Mouse (Mus musculus): ENCODE results near the gene Nmrk2.
"Not testable (repeated sequence)": the region's sequence is repeated elsewhere in the genome, so short reads cannot be mapped to it uniquely, and the experiment has no call there.

Gene Nmrk2

GRCm38 (mm10) chr10:81184765-81185164 lies 17.1 kb downstream of the Nmrk2 start:
- no peak for DNase-seq (ENCODE audit: low spot score in 2 of 2)

- no peak for DNase-seq (ENCODE audit: low spot score in 2 of 2)
These were observed 18.0 kb downstream of the Nmrk2 start, which contains the start of gene 4930442H23Rik for GRCm38 (mm10) chr10:81183805-81184204. Gene 4930442H23Rik (minus strand): TSS chr10:81183849.

GRCm38 (mm10) chr10:81182336-81183333 lies 19.2 kb downstream of the Nmrk2 start, which contains the start of gene Dapk3:
Gene Dapk3 (plus strand): TSS chr10:81183005.
- DNase-seq (ENCODE audit: low spot score in 2 of 2), result peak; percentile 98 to 99

GRCm38 (mm10) chr10:81181860-81182259 lies 20.0 kb downstream of the Nmrk2 start:
- DNase-seq (ENCODE audit: low spot score in 2 of 2), result not testable (repeated sequence)

- DNase-seq (ENCODE audit: low spot score in 2 of 2), result no peak
These were observed 20.9 kb downstream of the Nmrk2 start for GRCm38 (mm10) chr10:81180946-81181345.

GRCm38 (mm10) chr10:81179451-81180342 lies 22.2 kb downstream of the Nmrk2 start:
- DNase-seq (ENCODE audit: low spot score in 2 of 2), result no peak

- DNase-seq (ENCODE audit: low spot score in 2 of 2), result no peak
These were observed 22.9 kb downstream of the Nmrk2 start for GRCm38 (mm10) chr10:81178927-81179326.

GRCm38 (mm10) chr10:81177958-81178712 lies 23.7 kb downstream of the Nmrk2 start:
- no peak for DNase-seq (ENCODE audit: low spot score in 2 of 2)

GRCm38 (mm10) chr10:81177491-81177925 lies 24.3 kb downstream of the Nmrk2 start:
- DNase-seq (ENCODE audit: low spot score in 2 of 2), result no peak

- peak; percentile 92 to 98 for DNase-seq (ENCODE audit: low spot score in 2 of 2)
These were observed 25.2 kb downstream of the Nmrk2 start, which contains the start of gene Eef2 for GRCm38 (mm10) chr10:81176466-81177271. Gene Eef2 (plus strand): TSS chr10:81176631.

GRCm38 (mm10) chr10:81175936-81176465 lies 25.9 kb downstream of the Nmrk2 start:
- DNase-seq (ENCODE audit: low spot score in 2 of 2), result no peak

GRCm38 (mm10) chr10:81175345-81175701 lies 26.5 kb downstream of the Nmrk2 start:
- DNase-seq (ENCODE audit: low spot score in 2 of 2), result not testable (repeated sequence)

- DNase-seq (ENCODE audit: low spot score in 2 of 2), result peak in 1 of 2 experiments; percentile 92
These were observed 27.1 kb downstream of the Nmrk2 start for GRCm38 (mm10) chr10:81174617-81175344.

GRCm38 (mm10) chr10:81173132-81173531 lies 28.7 kb downstream of the Nmrk2 start:
- peak in 1 of 2 experiments; percentile 82 for DNase-seq (ENCODE audit: low spot score in 2 of 2)

- DNase-seq (ENCODE audit: low spot score in 2 of 2), result not testable (repeated sequence)
These were observed 32.4 kb downstream of the Nmrk2 start for GRCm38 (mm10) chr10:81169411-81169900.

GRCm38 (mm10) chr10:81168521-81169244 lies 33.2 kb downstream of the Nmrk2 start:
- DNase-seq (ENCODE audit: low spot score in 2 of 2), result peak in 1 of 2 experiments; percentile 77

- DNase-seq (ENCODE audit: low spot score in 2 of 2), result no peak
These were observed 33.8 kb downstream of the Nmrk2 start for GRCm38 (mm10) chr10:81168087-81168431.
